Mouse (Mus musculus) G1E (cell line): ENCODE results near the gene Plch2.

Source experiments
- CTCF ChIP-seq: IDR thresholded peaks from 2 replicates; pipeline ENCODE4 v1.5.1; 2012; ENCODE audit warnings: low read depth, low read length, inconsistent platforms, mixed read lengths
- GATA1 ChIP-seq: IDR thresholded peaks from 2 replicates; pipeline ENCODE4 v1.6.1; 2012; ENCODE audit warnings: borderline replicate concordance, low read length, inconsistent platforms, mixed read lengths
- POLR2AphosphoS5 ChIP-seq: IDR thresholded peaks from 2 replicates; pipeline ENCODE4 v1.6.1; 2012; ENCODE audit warnings: low read depth, low read length, inconsistent platforms; ENCODE audit not compliant: insufficient replicate concordance
- TAL1 ChIP-seq: conservative IDR thresholded peaks from 2 replicates; pipeline ENCODE4 v1.6.1; 2012; ENCODE audit warnings: low read depth, low read length, inconsistent platforms, mixed read lengths

GRCm38 (mm10) chr4:155056724-155057123, at the start of gene Plch2:
- TF ChIP-seq CTCF (no peak), GATA1 (no peak), TAL1 (no peak), POLR2AphosphoS5 (no peak)
